Mouse (Mus musculus) Patski (cell line): ENCODE measurements around the gene Axin2. TPM values are rescaled to one million over a fixed set of nuclear protein-coding genes. Genes with fewer than 3 reads are reported as not detected.

ENCODE experiments used
- ATAC-seq: fragments of 100-300 bp; one replicate; pipeline ENCODE4 v1.8.0; 2021
- CTCF ChIA-PET: fragments of 350-600 bp; sonication (Branson Sonifier 250); formaldehyde crosslinking; loops from one replicate; lab custom pipeline; 2022; ENCODE audit warnings: inconsistent platforms; lab: Charles Lee
- POLR2A ChIA-PET: fragments of 350-600 bp; sonication (Branson Sonifier 250); formaldehyde crosslinking; loops from one replicate; lab custom pipeline; 2022; ENCODE audit warnings: antibody characterized with exemption, inconsistent platforms; lab: Charles Lee
- DNase-seq: peaks from one replicate; pipeline ENCODE4 v3.0.0-alpha.2; 2011; ENCODE audit warnings: low read depth, low spot score
- H3K27me3 ChIP-seq: fragments of 371-371 bp; one replicate; pipeline ENCODE4 v1.5.1; 2021
- CTCF ChIP-seq: fragments of 100-300 bp; IDR thresholded peaks from one replicate; pipeline ENCODE4 v1.5.1; 2021
- in situ Hi-C: fragments of 300-500 bp; cut with MboI; formaldehyde crosslinking; loops from 3 replicates; pipeline ENCODE4 v1.11.1; 2018; ENCODE audit warnings: low pct_unique_long_range_greater_than_20kb, mixed read lengths
- polyA plus RNA-seq: library from polyadenylated mRNA; unstranded; gene quantifications from one replicate; pipeline ENCODE4 v1.2.3, GENCODE M21; 2021

The Axin2 gene
- polyA plus RNA-seq, 1 experiment from 2014 or later = 2.2 TPM

- ATAC-seq (peak; percentile 20), DNase-seq (no peak)
- ChIA-PET POLR2A (interaction anchor here (0.6 kb wide), 2 partner anchors 22 to 143 kb away, joined by 4 to 5 read pairs; no protein-coding TSS in a partner anchor), CTCF (no interaction called here)
- in situ Hi-C loops = no loop called here
- H3K27me3 ChIP-seq = no peaks in the 10 kb centered on the region
- TF ChIP-seq CTCF = no peak
These were observed 1.6 kb downstream of the Axin2 start for GRCm38 (mm10) chr11:108921506-108922455.

- POLR2A ChIA-PET = interaction anchor here (0.6 kb wide), 1 partner anchor 142 kb away, joined by 4 read pairs; no protein-coding TSS in a partner anchor
- ATAC-seq = no peak
- H3K27me3 ChIP-seq = no peaks in the 10 kb centered on the region
- in situ Hi-C loops = no loop called here
- no peak for DNase-seq
- CTCF ChIA-PET = no interaction called here
- TF ChIP-seq CTCF = no peak
These were observed 2.5 kb downstream of the Axin2 start for GRCm38 (mm10) chr11:108922511-108923187.

GRCm38 (mm10) chr11:108923188-108923575, 3.0 kb downstream of the Axin2 start:
- TF ChIP-seq CTCF = no peak
- ATAC-seq (no peak), DNase-seq (no peak)
- in situ Hi-C loops = no loop called here
- no peaks in the 10 kb centered on the region for H3K27me3 ChIP-seq
- ChIA-PET CTCF (no interaction called here), POLR2A (no interaction called here)

DNA sequence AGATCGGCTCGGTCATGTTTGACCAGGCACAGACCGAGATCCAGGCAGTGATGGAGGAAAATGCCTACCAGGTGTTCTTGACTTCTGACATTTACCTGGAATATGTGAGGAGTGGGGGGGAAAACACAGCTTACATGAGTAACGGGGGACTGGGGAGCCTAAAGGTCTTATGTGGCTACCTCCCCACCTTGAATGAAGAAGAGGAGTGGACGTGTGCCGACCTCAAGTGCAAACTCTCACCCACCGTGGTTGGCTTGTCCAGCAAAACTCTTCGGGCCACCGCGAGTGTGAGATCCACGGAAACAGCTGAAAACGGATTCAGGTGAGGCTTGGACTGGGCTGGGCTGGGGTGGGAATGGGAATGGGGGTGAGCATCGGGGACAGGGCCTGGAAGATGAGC, 3.6 kb downstream of the Axin2 start:
- in situ Hi-C loops = no loop called here
- ChIA-PET CTCF (no interaction called here), POLR2A (no interaction called here)
- no peak for TF ChIP-seq CTCF
- H3K27me3 ChIP-seq = no peaks in the 10 kb centered on the region
- no peak for DNase-seq
- no peak for ATAC-seq

DNA sequence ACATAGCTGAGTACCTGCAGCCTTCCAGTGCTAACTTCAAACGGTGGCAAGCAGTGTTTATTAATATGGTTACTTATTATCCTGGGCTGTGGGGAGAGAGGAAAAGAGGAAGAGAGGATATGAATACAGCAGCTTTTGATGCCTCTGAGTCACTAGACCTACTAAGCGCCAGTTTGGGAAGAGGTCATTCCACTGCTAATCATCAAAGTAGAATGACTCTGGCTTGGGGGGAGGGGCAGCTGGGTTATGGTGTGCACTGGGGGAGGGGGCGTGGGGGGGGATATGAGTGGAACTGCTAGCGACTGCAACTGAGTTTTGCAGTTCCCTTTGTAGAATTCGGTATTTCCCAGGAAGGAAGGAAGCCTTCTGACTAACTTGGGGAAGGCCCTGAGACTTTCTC, 4.2 kb downstream of the Axin2 start:
- in situ Hi-C loops = no loop called here
- H3K27me3 ChIP-seq = no peaks in the 10 kb centered on the region
- ChIA-PET POLR2A (no interaction called here), CTCF (interaction anchor here (3.1 kb wide), 1 partner anchor 475 kb away, joined by 16 read pairs; no protein-coding TSS in a partner anchor)
- DNase-seq = no peak
- no peak for ATAC-seq
- no peak for TF ChIP-seq CTCF

GRCm38 (mm10) chr11:108925202-108925601, 5.1 kb downstream of the Axin2 start:
- ChIA-PET CTCF (interaction anchor here (0.6 to 3.1 kb wide), 3 partner anchors 15 to 476 kb away, joined by 3 to 16 read pairs (median 3); no protein-coding TSS in a partner anchor), POLR2A (interaction anchor here (0.6 kb wide), 1 partner anchor 932 kb away, joined by 3 read pairs; no protein-coding TSS in a partner anchor)
- in situ Hi-C loops = loop anchor here (5.0 kb wide), 2 partner anchors 102 to 252 kb away; no protein-coding TSS in a partner anchor
- ATAC-seq = no peak
- H3K27me3 ChIP-seq = no peaks in the 10 kb centered on the region
- no peak for DNase-seq
- no peak for TF ChIP-seq CTCF

GRCm38 (mm10) chr11:108925826-108926225, 5.7 kb downstream of the Axin2 start:
- in situ Hi-C loops = loop anchor here (5.0 kb wide), 2 partner anchors 101 to 251 kb away; no protein-coding TSS in a partner anchor
- POLR2A ChIA-PET = interaction anchor here (0.6 kb wide), 1 partner anchor 933 kb away, joined by 3 read pairs; no protein-coding TSS in a partner anchor
- no peak for DNase-seq
- CTCF ChIA-PET = interaction anchor here (0.6 to 3.1 kb wide), 3 partner anchors 15 to 476 kb away, joined by 3 to 16 read pairs (median 3); no protein-coding TSS in a partner anchor
- H3K27me3 ChIP-seq = no peaks in the 10 kb centered on the region
- no peak for ATAC-seq
- TF ChIP-seq CTCF = no peak

GRCm38 (mm10) chr11:108926345-108927092, 6.4 kb downstream of the Axin2 start:
- H3K27me3 ChIP-seq = no peaks in the 10 kb centered on the region
- POLR2A ChIA-PET = no interaction called here
- in situ Hi-C loops = loop anchor here (5.0 kb wide), 2 partner anchors 101 to 251 kb away; no protein-coding TSS in a partner anchor
- no peak for TF ChIP-seq CTCF
- no peak for ATAC-seq
- no peak for DNase-seq
- CTCF ChIA-PET = interaction anchor here (3.1 kb wide), 1 partner anchor 477 kb away, joined by 16 read pairs; no protein-coding TSS in a partner anchor

GRCm38 (mm10) chr11:108927093-108927444, 6.9 kb downstream of the Axin2 start:
- DNase-seq = no peak

More at GRCm38 (mm10) chr11:108927093-108927444, 6.9 kb downstream of the Axin2 start:
- TF ChIP-seq CTCF = no peak
- no peaks in the 10 kb centered on the region for H3K27me3 ChIP-seq
- no peak for ATAC-seq
- CTCF ChIA-PET = interaction anchor here (3.1 kb wide), 1 partner anchor 477 kb away, joined by 16 read pairs; no protein-coding TSS in a partner anchor
- in situ Hi-C loops = loop anchor here (5.0 kb wide), 2 partner anchors 100 to 250 kb away; no protein-coding TSS in a partner anchor
- POLR2A ChIA-PET = no interaction called here
